Mouse (Mus musculus): ENCODE results near the gene Nt5m. TPM values are rescaled to one million over a fixed set of nuclear protein-coding genes. Genes with fewer than 3 reads are reported as not detected.
A peak's percentile ranks its signal among the peaks of the same experiment; 100 is the strongest.

Nt5m gene
- polyA plus RNA-seq, 2 experiments, result 8.9 to 10.6 TPM

DNA sequence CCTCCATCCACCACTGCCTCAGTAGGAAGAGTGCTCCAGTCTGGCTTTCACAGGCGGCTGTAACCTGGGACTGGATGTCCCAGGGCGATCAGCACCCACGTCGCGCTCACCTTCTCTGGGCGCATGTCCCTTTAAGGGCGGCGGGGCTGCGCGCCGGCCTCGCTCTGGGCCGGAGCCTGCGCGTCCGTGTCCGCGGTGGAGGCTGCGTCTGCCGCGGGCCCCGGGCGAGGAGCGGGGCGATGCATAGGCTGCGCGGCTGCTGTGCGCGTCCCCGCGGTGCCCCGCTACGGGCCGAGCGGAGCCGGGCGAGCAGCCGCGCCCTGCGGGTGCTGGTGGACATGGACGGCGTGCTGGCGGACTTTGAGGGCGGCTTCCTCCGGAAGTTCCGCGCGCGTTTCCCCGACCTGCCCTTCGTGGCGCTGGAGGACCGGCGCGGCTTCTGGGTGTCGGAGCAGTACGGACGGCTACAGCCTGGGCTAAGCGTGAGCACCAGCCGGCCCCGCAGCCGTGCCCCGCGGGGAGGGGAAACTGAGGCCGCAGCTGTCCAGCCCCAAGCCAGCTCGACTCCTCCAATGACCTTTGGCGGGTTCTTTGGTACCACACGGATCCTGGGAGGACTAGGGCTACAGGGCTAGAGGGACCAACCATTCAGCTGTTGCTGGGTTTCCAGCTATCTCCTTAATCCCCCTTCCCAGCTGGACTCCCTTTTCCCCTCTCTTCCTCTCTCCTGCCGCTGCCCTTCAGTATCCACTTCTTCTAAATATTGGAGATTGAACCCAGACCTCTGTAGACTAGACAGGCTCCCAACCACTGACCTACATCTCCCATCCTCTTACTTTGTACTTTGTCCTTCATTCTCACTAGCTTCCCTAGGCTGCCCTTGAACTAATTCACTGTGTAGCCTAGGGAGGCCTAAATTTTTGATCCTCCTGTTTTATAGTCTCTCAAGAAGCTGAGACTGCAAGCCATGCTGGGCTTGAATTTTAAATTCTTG is 8.9 kb downstream of the Nt5m start:
- H3K36me3 ChIP-seq (replicated peaks; ENCODE audit: control insufficient read depth, insufficient read depth, low read depth), result no peaks in the 10 kb centered on the region
- H3K27ac ChIP-seq, result peak overlapping the region; percentile 6
- WGBS (ENCODE audit: insufficient replicate concordance), result under 1% methylated on average over 69 of the region's 69 CpGs
- peak overlapping the region; percentile 67 for H3K9ac ChIP-seq (replicated peaks)
- peaks cover 0 to 10% of the 10 kb centered on the region in 2 experiments; a peak in 2 of 4 replicates for H3K4me1 ChIP-seq (replicated peaks; ENCODE audit: control insufficient read depth in 2 of 2, insufficient read depth in 2 of 2, low read length in 1 of 2)
- peak; percentile 33 to 43 (median 40) for DNase-seq (ENCODE audit: low read depth in 3 of 3, low spot score in 3 of 3)
- no peaks in the 10 kb centered on the region for H3K27me3 ChIP-seq (ENCODE audit: control insufficient read depth, insufficient read depth, low read length)
- no peaks in the 10 kb centered on the region for H3K9me3 ChIP-seq (ENCODE audit: control insufficient read depth, low read length)
- peak overlapping the region; percentile 73 to 74 for H3K4me3 ChIP-seq (ENCODE audit: insufficient read depth in 1 of 2, low read depth in 2 of 2, low read length in 2 of 2)
- peak overlapping the region; percentile 85 for H3K4me2 ChIP-seq (ENCODE audit: low read depth)
- TF ChIP-seq EP300 (IDR thresholded peaks at IDR 0.05; ENCODE audit: low read depth), result no peak
- peak; percentile 25; the same call in 1 of the 2 replicates for TF ChIP-seq CTCF (IDR thresholded peaks at IDR 0.05; ENCODE audit: low read depth)
- ATAC-seq (ENCODE audit: insufficient read depth), result peak; percentile 80

GRCm38 (mm10) chr11:59852865-59853264 is 13.6 kb downstream of the Nt5m start:
- H3K27me3 ChIP-seq (ENCODE audit: control insufficient read depth, insufficient read depth, low read length), result no peaks in the 10 kb centered on the region
- H3K27ac ChIP-seq, result no peak overlapping the region
- H3K4me1 ChIP-seq (replicated peaks; ENCODE audit: control insufficient read depth in 2 of 2, insufficient read depth in 2 of 2, low read length in 1 of 2), result peaks cover 0 to 10% of the 10 kb centered on the region in 2 experiments; a peak in 2 of 4 replicates
- no peak for TF ChIP-seq EP300 (IDR thresholded peaks at IDR 0.05; ENCODE audit: low read depth)
- TF ChIP-seq CTCF (IDR thresholded peaks at IDR 0.05; ENCODE audit: low read depth), result no peak
- no peak overlapping the region for H3K4me2 ChIP-seq (ENCODE audit: low read depth)
- DNase-seq (ENCODE audit: low read depth in 3 of 3, low spot score in 3 of 3) (no peak), ATAC-seq (ENCODE audit: insufficient read depth) (no peak)
- H3K9ac ChIP-seq (replicated peaks), result no peak overlapping the region
- WGBS (ENCODE audit: insufficient replicate concordance), result 59% methylated on average over 3 of the region's 3 CpGs
- H3K9me3 ChIP-seq (ENCODE audit: control insufficient read depth, low read length), result no peaks in the 10 kb centered on the region
- H3K36me3 ChIP-seq (replicated peaks; ENCODE audit: control insufficient read depth, insufficient read depth, low read depth), result no peaks in the 10 kb centered on the region
- H3K4me3 ChIP-seq (ENCODE audit: insufficient read depth in 1 of 2, low read depth in 2 of 2, low read length in 2 of 2), result no peak overlapping the region

GRCm38 (mm10) chr11:59860467-59860866 is 21.2 kb downstream of the Nt5m start:
- no peak overlapping the region for H3K4me2 ChIP-seq (ENCODE audit: low read depth)
- no peak overlapping the region for H3K27ac ChIP-seq
- no peaks in the 10 kb centered on the region for H3K36me3 ChIP-seq (replicated peaks; ENCODE audit: control insufficient read depth, insufficient read depth, low read depth)
- DNase-seq (ENCODE audit: low read depth in 3 of 3, low spot score in 3 of 3), result no peak
- H3K9me3 ChIP-seq (ENCODE audit: control insufficient read depth, low read length), result no peaks in the 10 kb centered on the region
- ATAC-seq (ENCODE audit: insufficient read depth), result no peak
- no peak overlapping the region for H3K9ac ChIP-seq (replicated peaks)
- H3K4me3 ChIP-seq (ENCODE audit: insufficient read depth in 1 of 2, low read depth in 2 of 2, low read length in 2 of 2), result no peak overlapping the region
- no peak for TF ChIP-seq EP300 (IDR thresholded peaks at IDR 0.05; ENCODE audit: low read depth)
- no peak for TF ChIP-seq CTCF (IDR thresholded peaks at IDR 0.05; ENCODE audit: low read depth)
- no peaks in the 10 kb centered on the region for H3K27me3 ChIP-seq (ENCODE audit: control insufficient read depth, insufficient read depth, low read length)
- 82% methylated on average over 11 of the region's 11 CpGs for WGBS (ENCODE audit: insufficient replicate concordance)
- H3K4me1 ChIP-seq (replicated peaks; ENCODE audit: control insufficient read depth in 2 of 2, insufficient read depth in 2 of 2, low read length in 1 of 2), result no peaks in the 10 kb centered on the region; a peak in 1 of 4 replicates

- H3K4me1 ChIP-seq (replicated peaks; ENCODE audit: control insufficient read depth in 2 of 2, insufficient read depth in 2 of 2, low read length in 1 of 2), result no peaks in the 10 kb centered on the region; a peak in 1 of 4 replicates
- WGBS (ENCODE audit: insufficient replicate concordance), result 57% methylated on average over 6 of the region's 6 CpGs
- no peak overlapping the region for H3K4me2 ChIP-seq (ENCODE audit: low read depth)
- DNase-seq (ENCODE audit: low read depth in 3 of 3, low spot score in 3 of 3) (no peak), ATAC-seq (ENCODE audit: insufficient read depth) (no peak)
- H3K9me3 ChIP-seq (ENCODE audit: control insufficient read depth, low read length), result no peaks in the 10 kb centered on the region
- no peak overlapping the region for H3K9ac ChIP-seq (replicated peaks)
- no peaks in the 10 kb centered on the region for H3K27me3 ChIP-seq (ENCODE audit: control insufficient read depth, insufficient read depth, low read length)
- H3K36me3 ChIP-seq (replicated peaks; ENCODE audit: control insufficient read depth, insufficient read depth, low read depth), result no peaks in the 10 kb centered on the region; the same call in 1 of the 2 replicates
- TF ChIP-seq CTCF (IDR thresholded peaks at IDR 0.05; ENCODE audit: low read depth) (no peak), EP300 (IDR thresholded peaks at IDR 0.05; ENCODE audit: low read depth) (no peak)
- no peak overlapping the region for H3K4me3 ChIP-seq (ENCODE audit: insufficient read depth in 1 of 2, low read depth in 2 of 2, low read length in 2 of 2)
- H3K27ac ChIP-seq, result no peak overlapping the region
Observed at GRCm38 (mm10) chr11:59864316-59864715, 25.1 kb downstream of the Nt5m start.

DNA sequence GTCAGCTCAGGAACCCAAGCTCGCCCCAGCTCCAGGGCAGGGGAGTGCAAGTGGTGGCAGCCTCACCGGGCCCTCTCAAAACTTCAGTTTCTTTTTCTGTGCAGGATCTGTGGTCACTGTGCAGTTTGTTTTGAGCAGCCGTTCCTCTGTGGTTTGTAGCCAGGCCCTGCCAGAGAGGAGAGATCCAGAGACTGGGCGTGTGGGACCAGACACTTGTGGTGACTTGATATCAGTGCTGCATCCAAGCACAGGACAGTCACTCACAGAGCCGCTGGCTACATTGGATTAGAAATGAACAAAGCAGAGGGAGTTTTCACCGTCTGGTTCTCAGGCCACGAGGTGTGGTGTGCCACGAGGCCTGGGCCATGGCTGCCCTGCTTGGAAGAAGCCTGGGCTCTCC is 32.9 kb downstream of the Nt5m start:
- Histone ChIP-seq H3K4me2 (ENCODE audit: low read depth) (no peak overlapping the region), H3K27ac (no peak overlapping the region), H3K4me3 (ENCODE audit: insufficient read depth in 1 of 2, low read depth in 2 of 2, low read length in 2 of 2) (no peak overlapping the region), H3K9ac (replicated peaks) (no peak overlapping the region), H3K36me3 (replicated peaks; ENCODE audit: control insufficient read depth, insufficient read depth, low read depth) (no peaks in the 10 kb centered on the region; the same call in 1 of the 2 replicates), H3K9me3 (ENCODE audit: control insufficient read depth, low read length) (no peaks in the 10 kb centered on the region), H3K4me1 (replicated peaks; ENCODE audit: control insufficient read depth in 2 of 2, insufficient read depth in 2 of 2, low read length in 1 of 2) (no peaks in the 10 kb centered on the region), H3K27me3 (ENCODE audit: control insufficient read depth, insufficient read depth, low read length) (no peaks in the 10 kb centered on the region)
- WGBS (ENCODE audit: insufficient replicate concordance), result 34% methylated on average over 8 of the region's 8 CpGs
- TF ChIP-seq EP300 (IDR thresholded peaks at IDR 0.05; ENCODE audit: low read depth) (no peak), CTCF (IDR thresholded peaks at IDR 0.05; ENCODE audit: low read depth) (no peak)
- ATAC-seq (ENCODE audit: insufficient read depth), result no peak
- no peak for DNase-seq (ENCODE audit: low read depth in 3 of 3, low spot score in 3 of 3)

Measured in liver, embryonic 14.5 days (tissue).